Mouse (Mus musculus): Measurements from ENCODE around the gene Cdc42ep2.

DNA sequence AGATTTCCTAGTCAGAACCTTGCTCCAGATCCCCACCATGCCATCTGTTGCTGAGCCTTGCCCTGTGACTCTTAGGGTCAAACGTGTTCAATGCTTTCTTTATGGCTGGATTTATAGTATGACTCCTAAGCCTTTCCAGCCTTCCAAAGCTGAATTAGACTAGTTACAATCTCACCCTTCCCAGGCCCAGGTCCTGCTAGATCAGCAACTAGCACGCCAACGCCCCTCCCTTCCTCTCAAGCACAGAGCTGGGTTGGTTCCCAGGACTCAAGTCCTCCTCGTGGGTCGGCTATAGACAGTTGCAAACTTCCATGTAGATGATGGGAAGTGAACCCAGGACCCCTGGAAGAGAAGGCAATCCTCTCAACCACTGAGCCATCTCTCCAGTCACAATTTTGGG is 11.1 kb upstream of the Cdc42ep2 start:
- TF ChIP-seq EP300 (IDR thresholded peaks at IDR 0.05; ENCODE audit: low read length), result no peak
- TF ChIP-seq MEF2A (IDR thresholded peaks at IDR 0.05; ENCODE audit: borderline replicate concordance, low read depth, low read length), result no peak
- TF ChIP-seq CTCF (conservative IDR thresholded peaks at IDR 0.05 in 1 of 2, IDR thresholded peaks at IDR 0.05 in 1 of 2; ENCODE audit: low read depth in 2 of 2, low read length in 2 of 2), result no peak
- no peak for TF ChIP-seq ZKSCAN1 (IDR thresholded peaks at IDR 0.05; ENCODE audit: borderline replicate concordance, low read depth, low read length)
- no peak for TF ChIP-seq POLR2A (IDR thresholded peaks at IDR 0.05; ENCODE audit: low read depth, low read length)
- TF ChIP-seq JUND (conservative IDR thresholded peaks at IDR 0.05; ENCODE audit: low read depth, low read length), result no peak
- no peak for TF ChIP-seq IRF4 (IDR thresholded peaks at IDR 0.05; ENCODE audit: low read depth, low read length)
- no peak for TF ChIP-seq ZC3H11A (IDR thresholded peaks at IDR 0.05; ENCODE audit: low read depth, low read length)
